Mouse (Mus musculus) spleen, postnatal 14 days (tissue): ENCODE measurements at regions not wholly inside any gene's neighbourhood (a gene's known extent, or its start where the extent isn't known, plus 50 kb on each side); places are given as distances from the start of the nearest gene placed in this dataset.

ENCODE experiments used
- DNase-seq, 2 experiments: peaks; one replicate each; pipeline ENCODE4 v3.0.0; 2021 to 2022; ENCODE audit warnings: low spot score in 2 of 2

GRCm38 (mm10) chr7:133376833-133377484 lies 225.0 kb downstream of the Tex36 start:
- no peak for DNase-seq

GRCm38 (mm10) chr7:133372695-133373094 lies 229.3 kb downstream of the Tex36 start:
- no peak for DNase-seq

- DNase-seq, result no peak
Measured at GRCm38 (mm10) chr7:133370542-133370941, 231.4 kb downstream of the Tex36 start.

- DNase-seq, result no peak
Measured at GRCm38 (mm10) chr7:133364601-133365000, 237.4 kb downstream of the Tex36 start.

GRCm38 (mm10) chr7:133328717-133329116 lies 204.6 kb upstream of the Ctbp2 start:
- no peak for DNase-seq

- DNase-seq, result no peak
Measured at GRCm38 (mm10) chr7:133325548-133326190, 201.5 kb upstream of the Ctbp2 start.

GRCm38 (mm10) chr7:133323955-133324354 lies 199.8 kb upstream of the Ctbp2 start:
- DNase-seq, result no peak

GRCm38 (mm10) chr7:133317511-133317910 lies 193.4 kb upstream of the Ctbp2 start:
- no peak for DNase-seq

GRCm38 (mm10) chr7:133316701-133317475 lies 192.7 kb upstream of the Ctbp2 start:
- no peak for DNase-seq

GRCm38 (mm10) chr7:133315197-133316029 lies 191.3 kb upstream of the Ctbp2 start:
- no peak for DNase-seq

- no peak for DNase-seq
Measured at GRCm38 (mm10) chr7:133313115-133313514, 189.0 kb upstream of the Ctbp2 start.

GRCm38 (mm10) chr7:133311116-133311801 lies 187.1 kb upstream of the Ctbp2 start:
- DNase-seq, result no peak

- no peak for DNase-seq
Measured at GRCm38 (mm10) chr7:133304461-133304860, 180.3 kb upstream of the Ctbp2 start.

- no peak for DNase-seq
Measured at GRCm38 (mm10) chr7:133290471-133290870, 166.3 kb upstream of the Ctbp2 start.

GRCm38 (mm10) chr7:133288236-133288635 lies 164.1 kb upstream of the Ctbp2 start:
- no peak for DNase-seq

- no peak for DNase-seq
Measured at GRCm38 (mm10) chr7:133286836-133287235, 162.7 kb upstream of the Ctbp2 start.

- no peak for DNase-seq
Measured at GRCm38 (mm10) chr7:133286216-133286615, 162.1 kb upstream of the Ctbp2 start.

- no peak for DNase-seq
Measured at GRCm38 (mm10) chr7:133262161-133262560, 138.0 kb upstream of the Ctbp2 start.

GRCm38 (mm10) chr7:133259143-133259542 lies 135.0 kb upstream of the Ctbp2 start:
- no peak for DNase-seq

- DNase-seq, result no peak
Measured at GRCm38 (mm10) chr7:133256831-133257230, 132.7 kb upstream of the Ctbp2 start.

GRCm38 (mm10) chr7:133244601-133245000 lies 120.4 kb upstream of the Ctbp2 start:
- no peak for DNase-seq
